Mouse (Mus musculus): Measurements from ENCODE around the gene Snapin.

- TF ChIP-seq GATA1 (IDR thresholded peaks at IDR 0.05; ENCODE audit: borderline replicate concordance, low read length) (no peak), FLI1 (IDR thresholded peaks at IDR 0.05; ENCODE audit: low read length) (no peak)
These were observed 31.1 kb downstream of the Snapin start for GRCm38 (mm10) chr3:90459727-90460126.

Data from megakaryocyte, embryonic 14.5 days (primary cell).